Mouse (Mus musculus): ENCODE measurements at regions not wholly inside any gene's neighbourhood (a gene's known extent, or its start where the extent isn't known, plus 50 kb on each side); places are given as distances from the start of the nearest gene placed in this dataset.

DNA sequence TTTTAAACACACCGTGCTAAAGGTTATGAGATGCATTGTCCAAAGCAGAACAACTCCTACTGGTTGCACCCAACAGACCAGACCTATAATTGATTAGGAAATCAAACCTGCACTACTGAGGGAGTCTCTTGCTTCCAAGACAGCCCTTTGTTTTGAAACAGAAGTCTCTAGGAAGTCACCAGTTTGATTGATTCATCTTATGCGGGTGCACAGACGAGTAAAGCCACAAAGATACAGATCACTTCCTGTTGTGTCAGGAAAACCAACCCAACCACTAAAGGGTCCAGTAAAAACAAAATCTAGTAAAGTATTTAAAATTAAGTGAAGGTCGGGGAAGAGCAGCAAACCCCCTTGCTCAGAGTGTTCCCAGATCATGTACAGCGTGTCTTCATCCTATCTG is 58.3 kb upstream of the N6amt1 start:
- Histone ChIP-seq H3K4me3 (no peak overlapping the region), H3K27ac (no peak overlapping the region)
- intact Hi-C loops (cut with DNase I) = no loop called here
- TF ChIP-seq CTCF (IDR thresholded peaks at IDR 0.05) = no peak
- no peak for DNase-seq

DNA sequence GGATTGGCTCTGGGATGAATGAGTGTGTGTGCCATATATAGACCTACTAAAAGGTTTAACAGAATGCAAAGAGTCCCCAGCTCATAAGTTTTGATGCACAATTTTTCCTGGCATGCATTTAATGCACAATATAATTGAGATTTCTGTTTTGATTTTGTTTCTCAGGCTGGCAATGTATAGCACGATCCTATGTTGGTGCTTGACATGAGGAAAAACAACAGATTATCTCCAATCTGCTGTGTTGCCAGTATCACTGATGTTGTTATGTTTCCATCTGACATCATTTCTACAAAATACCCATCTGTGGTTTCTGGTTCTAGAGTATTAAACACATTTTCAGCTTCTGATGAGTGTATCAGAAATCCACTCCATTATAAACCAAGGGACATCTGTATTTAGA is 61.2 kb upstream of the N6amt1 start:
- intact Hi-C loops (cut with DNase I) = no loop called here
- no peak overlapping the region for H3K4me3 ChIP-seq

DNA sequence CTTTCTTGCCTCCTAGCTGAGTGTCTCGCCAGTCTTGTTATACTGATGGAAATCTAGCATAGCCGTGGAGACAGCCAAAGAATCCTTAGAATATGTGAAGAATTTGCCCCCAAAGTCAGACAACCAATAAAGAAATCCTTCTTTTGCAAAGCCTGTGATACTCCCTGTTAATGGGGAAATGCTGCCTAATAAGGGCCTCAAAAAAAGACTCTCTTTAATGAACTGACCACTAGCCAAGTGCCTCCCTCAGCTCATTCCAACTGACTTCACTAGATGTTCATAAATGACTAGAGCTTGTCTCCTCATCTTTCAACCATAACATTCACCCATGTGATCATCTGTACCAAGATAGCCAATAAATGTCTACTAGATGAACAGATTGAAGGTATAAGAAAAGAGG is 62.3 kb upstream of the N6amt1 start:
- intact Hi-C loops (cut with DNase I) = no loop called here
- H3K27ac ChIP-seq = peak overlapping the region; percentile 73
- H3K4me3 ChIP-seq = no peak overlapping the region
- no peak for DNase-seq
- TF ChIP-seq CTCF (IDR thresholded peaks at IDR 0.05) = no peak

More for the DNA sequence above, 61.2 kb upstream of the N6amt1 start:
- peak overlapping the region; percentile 73 for H3K27ac ChIP-seq
- DNase-seq = no peak
- no peak for TF ChIP-seq CTCF (IDR thresholded peaks at IDR 0.05)

DNA sequence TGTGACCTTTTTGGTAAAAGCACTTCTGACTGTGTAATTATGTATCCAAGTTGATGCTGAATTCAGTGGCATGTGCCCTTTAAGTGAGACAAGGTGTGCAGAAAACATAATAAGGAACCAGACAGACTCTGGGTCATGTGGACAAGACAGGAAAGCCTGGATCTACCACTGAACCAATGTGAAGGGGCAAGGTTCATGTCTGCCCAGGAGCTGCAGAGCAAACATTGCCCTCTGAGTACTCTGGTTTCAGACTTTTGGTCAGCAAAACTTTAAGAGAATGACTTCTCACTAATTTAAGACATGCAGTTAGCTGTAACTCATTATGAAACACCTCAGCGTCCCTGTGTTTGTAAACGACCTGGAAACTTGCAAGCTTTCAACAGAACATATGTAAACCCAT is 68.3 kb upstream of the N6amt1 start:
- intact Hi-C loops (cut with DNase I) = loop anchor here (2.0 kb wide), 1 partner anchor 37 kb away; no protein-coding TSS in a partner anchor
- DNase-seq = no peak
- Histone ChIP-seq H3K4me3 (no peak overlapping the region), H3K27ac (no peak overlapping the region)
- no peak for TF ChIP-seq CTCF (IDR thresholded peaks at IDR 0.05)

DNA sequence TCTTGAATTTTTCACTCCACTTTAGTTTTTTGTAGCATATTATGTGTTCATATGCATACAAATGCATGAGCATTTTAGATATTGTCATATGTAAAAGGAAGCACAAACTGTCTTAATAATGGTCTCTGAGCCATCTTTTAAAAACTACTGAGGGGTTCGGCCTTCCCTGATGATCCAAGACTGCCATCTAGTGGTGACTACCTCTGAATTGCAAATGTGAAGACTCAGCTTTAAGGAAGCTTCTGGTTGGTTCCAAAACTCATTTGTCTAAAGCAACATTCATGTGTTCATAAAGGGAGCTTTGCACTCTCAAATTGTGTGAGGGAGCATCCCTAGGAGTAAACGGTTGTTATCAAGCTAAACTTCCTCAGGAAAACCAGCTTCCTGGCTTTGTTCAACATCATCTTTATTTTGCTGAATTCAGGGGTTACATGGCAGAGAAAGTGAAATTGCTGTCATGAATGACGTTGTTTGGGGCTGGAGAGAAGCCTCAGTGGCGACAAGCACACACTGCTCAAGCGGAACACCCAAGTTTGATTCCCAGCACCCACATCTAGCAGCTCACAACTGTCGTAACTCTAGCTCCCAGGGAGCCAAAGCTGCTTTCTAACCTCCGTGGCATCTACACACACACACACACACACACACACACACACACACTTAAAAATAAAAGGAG is 69.0 kb upstream of the N6amt1 start:
- DNase-seq = no peak
- no peak overlapping the region for H3K4me3 ChIP-seq
- intact Hi-C loops (cut with DNase I) = loop anchor here (2.0 kb wide), 1 partner anchor 36 kb away; no protein-coding TSS in a partner anchor
- peak; percentile 75 for TF ChIP-seq CTCF (IDR thresholded peaks at IDR 0.05)
- H3K27ac ChIP-seq = no peak overlapping the region

DNA sequence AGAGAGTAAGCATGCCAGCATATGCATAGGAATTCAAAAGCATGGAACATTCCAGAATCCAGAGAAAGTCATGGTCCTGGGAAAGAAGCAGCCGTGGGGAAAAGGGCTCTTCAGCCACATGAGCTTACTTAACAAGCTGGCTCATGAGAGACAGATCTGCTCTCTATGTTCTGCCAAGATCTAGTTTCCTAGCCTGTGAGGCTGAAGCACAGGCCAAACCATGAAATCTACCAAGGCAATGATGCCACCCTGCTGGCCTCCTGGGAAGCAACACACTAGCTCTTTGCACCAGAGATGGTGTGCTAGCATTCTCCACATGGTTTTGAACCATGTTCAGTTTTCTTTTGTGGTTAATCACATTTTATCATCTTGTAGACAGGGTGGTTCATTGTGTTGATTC is 75.5 kb upstream of the N6amt1 start:
- TF ChIP-seq CTCF (IDR thresholded peaks at IDR 0.05) = peak; percentile 45
- peak; percentile 62 for DNase-seq
- intact Hi-C loops (cut with DNase I) = no loop called here
- no peak overlapping the region for H3K4me3 ChIP-seq
- no peak overlapping the region for H3K27ac ChIP-seq

DNA sequence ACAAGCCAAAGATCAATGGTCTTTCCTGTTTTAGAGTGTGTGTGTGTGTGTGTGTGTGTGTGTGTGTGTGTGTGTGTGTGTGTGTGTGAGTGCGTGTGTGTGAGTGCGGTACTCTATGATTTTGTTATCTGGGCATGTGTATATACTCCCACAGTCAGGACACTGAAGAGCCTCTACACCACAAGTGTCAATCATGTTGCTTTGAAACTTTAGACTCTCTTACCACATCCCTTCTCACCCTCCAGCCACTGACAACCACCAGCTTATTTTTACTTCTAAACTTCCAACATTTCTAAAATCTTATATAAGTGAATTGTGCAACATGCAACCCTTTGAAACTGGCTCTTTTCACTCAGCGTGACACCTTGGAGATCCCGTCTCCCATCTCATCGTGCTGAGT is 81.6 kb upstream of the N6amt1 start:
- no peak for TF ChIP-seq CTCF (IDR thresholded peaks at IDR 0.05)

DNA sequence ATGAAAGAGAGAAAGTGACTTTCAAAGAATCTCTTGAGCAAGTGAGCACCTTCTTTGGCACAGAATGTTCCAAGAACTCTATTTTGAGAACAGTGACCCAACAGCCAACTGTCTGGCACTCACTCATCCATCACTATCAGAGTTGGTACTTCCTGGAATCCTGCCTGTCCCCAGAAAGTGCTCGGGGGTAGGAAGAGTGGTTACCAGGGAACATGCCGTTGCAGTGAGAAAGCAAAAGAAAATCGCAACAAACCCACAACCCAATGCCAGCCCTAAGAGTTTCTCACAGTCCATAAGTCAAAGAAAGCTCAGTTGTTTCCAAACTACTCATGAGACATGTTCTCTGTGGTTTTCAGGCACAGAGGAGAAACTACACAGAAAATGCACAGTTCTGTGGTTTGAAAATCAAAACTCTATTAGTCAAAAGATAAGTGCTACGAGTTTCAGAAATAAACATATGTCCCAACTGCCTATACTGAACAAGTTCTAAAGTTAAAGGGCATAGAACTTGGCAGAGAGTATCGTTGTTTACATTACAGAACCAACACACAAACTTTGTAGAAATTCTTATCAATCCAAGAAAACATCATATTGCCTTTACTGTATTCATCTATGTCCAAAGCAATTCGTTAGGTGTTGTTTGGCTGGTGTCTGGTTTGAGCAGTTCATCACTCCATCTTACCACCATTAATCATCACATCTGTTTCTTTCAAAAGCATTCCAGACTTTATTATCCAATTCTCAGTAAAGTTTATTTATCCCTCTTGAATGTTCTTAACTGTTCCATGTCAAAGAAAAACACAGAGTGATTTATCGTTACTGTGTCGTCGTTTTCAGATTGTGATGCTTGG is 85.8 kb upstream of the N6amt1 start:
- Histone ChIP-seq H3K4me3 (no peak overlapping the region), H3K27ac (peak overlapping the region; percentile 48)
- DNase-seq = peak; percentile 36
- intact Hi-C loops (cut with DNase I) = no loop called here
- TF ChIP-seq CTCF (IDR thresholded peaks at IDR 0.05) = no peak

More for the DNA sequence above, 81.6 kb upstream of the N6amt1 start:
- intact Hi-C loops (cut with DNase I) = no loop called here
- DNase-seq = no peak
- no peak overlapping the region for H3K4me3 ChIP-seq
- no peak overlapping the region for H3K27ac ChIP-seq

DNA sequence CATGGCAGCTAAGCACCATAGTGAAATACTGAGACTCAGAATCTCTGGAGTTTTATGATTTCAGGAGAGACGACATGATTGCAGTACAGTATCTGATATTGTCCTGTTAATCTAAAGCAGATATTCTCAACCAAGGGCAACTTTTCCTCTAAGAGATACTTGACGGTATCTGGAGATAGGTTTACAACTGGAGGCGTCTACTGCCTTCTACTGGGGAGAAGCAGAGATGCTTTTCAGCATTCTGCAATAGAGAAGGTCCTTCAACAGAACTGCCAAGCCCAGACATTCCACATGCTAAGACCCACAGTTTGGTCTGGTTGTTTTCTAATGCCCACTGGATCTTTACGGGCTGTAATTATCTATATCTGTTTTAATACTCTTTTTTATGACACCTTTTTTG is 86.5 kb upstream of the N6amt1 start:
- Histone ChIP-seq H3K4me3 (no peak overlapping the region), H3K27ac (peak overlapping the region; percentile 48)
- TF ChIP-seq CTCF (IDR thresholded peaks at IDR 0.05) = peak; percentile 29
- no peak for DNase-seq
- intact Hi-C loops (cut with DNase I) = no loop called here

DNA sequence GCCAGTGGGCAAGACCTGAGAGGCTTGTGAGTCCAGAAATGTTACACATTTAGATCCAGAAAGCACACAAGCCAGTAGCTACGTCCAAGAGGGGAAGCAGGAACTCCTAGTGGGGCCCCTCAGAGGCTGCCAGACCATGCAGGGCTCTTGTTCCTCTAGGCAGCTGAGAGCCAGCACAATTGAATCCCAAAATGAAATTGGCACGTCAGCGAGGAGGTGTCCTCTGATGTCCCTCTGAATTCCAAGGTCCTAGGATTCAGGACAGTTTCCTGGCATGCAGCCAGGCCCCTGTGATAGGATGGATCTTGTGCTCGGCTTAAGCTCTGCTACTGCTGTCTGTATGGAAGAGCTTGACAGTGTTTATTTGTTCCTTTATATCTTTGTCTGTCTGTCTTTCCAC is 90.4 kb upstream of the N6amt1 start:
- H3K27ac ChIP-seq = peak overlapping the region; percentile 81
- no peak for TF ChIP-seq CTCF (IDR thresholded peaks at IDR 0.05)
- intact Hi-C loops (cut with DNase I) = no loop called here
- DNase-seq = peak; percentile 65
- H3K4me3 ChIP-seq = no peak overlapping the region

DNA sequence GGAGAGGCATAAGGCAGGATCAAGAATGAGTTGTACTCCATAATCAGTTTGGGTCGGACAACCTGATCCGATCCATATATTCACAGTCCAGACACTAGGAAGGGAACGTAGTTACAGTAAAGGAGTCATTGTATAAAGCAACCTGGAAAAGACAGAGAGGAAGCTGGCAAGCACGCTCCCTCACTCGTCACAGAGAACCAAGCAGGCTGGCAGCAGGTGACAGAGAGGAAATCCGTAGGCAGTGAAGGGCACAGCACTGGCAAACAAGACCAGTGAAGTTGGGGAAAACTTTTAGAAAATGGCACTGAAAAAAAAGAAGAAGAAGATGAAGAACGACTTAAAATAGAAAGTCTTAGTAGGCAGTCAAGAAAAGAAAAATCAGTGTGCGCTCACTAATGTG is 90.9 kb upstream of the N6amt1 start:
- intact Hi-C loops (cut with DNase I) = no loop called here
- TF ChIP-seq CTCF (IDR thresholded peaks at IDR 0.05) = no peak
- H3K4me3 ChIP-seq = no peak overlapping the region
- DNase-seq = no peak
- peak overlapping the region; percentile 81 for H3K27ac ChIP-seq

DNA sequence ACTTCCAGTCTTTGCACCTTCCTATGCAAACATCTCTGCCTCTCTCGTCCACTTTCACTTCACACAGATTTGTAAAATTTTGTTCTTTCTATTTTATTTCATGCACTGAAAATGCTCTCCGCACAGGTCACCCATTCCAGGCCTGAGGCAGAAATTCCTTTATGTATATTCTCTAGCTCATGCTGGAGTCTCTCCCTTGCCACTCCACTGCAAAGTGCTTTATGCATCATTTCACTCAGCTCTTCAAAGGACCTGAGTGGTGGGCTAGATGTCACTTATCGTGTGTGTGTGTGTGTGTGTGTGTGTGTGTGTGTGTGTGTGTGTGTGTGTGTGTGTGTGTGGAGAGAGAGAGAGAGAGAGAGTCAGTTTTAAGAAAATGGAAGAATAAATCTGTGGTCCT is 91.5 kb upstream of the N6amt1 start:
- no peak for TF ChIP-seq CTCF (IDR thresholded peaks at IDR 0.05)
- no peak overlapping the region for H3K4me3 ChIP-seq
- intact Hi-C loops (cut with DNase I) = no loop called here
- peak overlapping the region; percentile 81 for H3K27ac ChIP-seq
- DNase-seq = no peak

DNA sequence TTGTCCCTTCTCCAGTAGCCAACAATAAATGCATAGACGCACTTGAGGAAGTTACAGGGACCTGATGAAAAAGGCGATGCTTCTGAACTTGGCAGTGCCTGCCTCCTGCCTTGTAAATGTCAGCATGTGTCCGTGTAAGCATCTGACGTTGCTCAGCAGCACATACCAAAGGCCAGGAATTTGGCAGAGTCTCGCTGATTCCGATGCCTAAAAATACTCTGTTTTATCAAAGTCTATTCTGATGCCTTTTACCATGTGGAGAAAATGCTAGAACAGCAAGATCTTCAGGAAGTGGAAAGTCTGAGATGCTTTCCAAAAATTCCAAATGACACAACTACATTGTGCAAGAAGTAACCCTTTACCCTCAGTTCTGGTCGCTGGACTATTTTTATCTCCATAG is 92.5 kb upstream of the N6amt1 start:
- Histone ChIP-seq H3K4me3 (no peak overlapping the region), H3K27ac (peak overlapping the region; percentile 80)
- intact Hi-C loops (cut with DNase I) = no loop called here
- no peak for TF ChIP-seq CTCF (IDR thresholded peaks at IDR 0.05)
- peak; percentile 71 for DNase-seq

Measured in gastrocnemius, adult 2 months (tissue).